Mouse (Mus musculus) olfactory bulb, adult 2 months (tissue): ENCODE measurements around the gene Sds.

Source experiments
- CTCF ChIP-seq: fragments of 200-500 bp; IDR thresholded peaks from 2 replicates; pipeline ENCODE4 v1.5.1; 2012; ENCODE audit warnings: low read depth, mild to moderate bottlenecking, low read length, moderate library complexity; ENCODE audit not compliant: insufficient read depth
- POLR2A ChIP-seq: fragments of 200-500 bp; IDR thresholded peaks from 2 replicates; pipeline ENCODE4 v1.6.1; 2012; ENCODE audit warnings: mild to moderate bottlenecking, low read depth, low read length, moderate library complexity; ENCODE audit not compliant: insufficient read depth

- TF ChIP-seq POLR2A (no peak), CTCF (no peak)
Observed at GRCm38 (mm10) chr5:120515451-120515850, 39.1 kb downstream of the Sds start.
